Mouse (Mus musculus): Measurements from ENCODE around the gene Vmn2r21. TPM values are rescaled to one million over a fixed set of nuclear protein-coding genes. Genes with fewer than 3 reads are reported as not detected.
"Not testable (repeated sequence)": the region's sequence is repeated elsewhere in the genome, so short reads cannot be mapped to it uniquely, and the experiment has no call there.

Gene Vmn2r21
- not detected for total RNA-seq (2021)
- long read RNA-seq, experiment 1 = 0 reads
- long read RNA-seq, experiment 2 = 0 reads

- intact Hi-C loops (cut with DNase I) = not testable (repeated sequence)
These were observed at the start of gene Vmn2r21 for GRCm38 (mm10) chr6:123533306-123533705. Gene Vmn2r21 (minus strand): TSS chr6:123533406.

GRCm38 (mm10) chr6:123574698-123575097, 41.5 kb upstream of the Vmn2r21 start:
- intact Hi-C loops (cut with DNase I); DNase-seq (ENCODE audit: low spot score in 2 of 2): not testable (repeated sequence)

More at GRCm38 (mm10) chr6:123533306-123533705, at the start of gene Vmn2r21:
- DNase-seq (ENCODE audit: low spot score in 2 of 2) = not testable (repeated sequence)

- DNase-seq (ENCODE audit: low spot score in 2 of 2); intact Hi-C loops (cut with DNase I): not testable (repeated sequence)
These were observed 6.5 kb upstream of the Vmn2r21 start for GRCm38 (mm10) chr6:123539755-123540154.

GRCm38 (mm10) chr6:123522263-123523011, 10.8 kb downstream of the Vmn2r21 start:
- intact Hi-C loops (cut with DNase I); DNase-seq (ENCODE audit: low spot score in 2 of 2): not testable (repeated sequence)

GRCm38 (mm10) chr6:123473045-123473444, 60.2 kb downstream of the Vmn2r21 start:
- intact Hi-C loops (cut with DNase I); DNase-seq (ENCODE audit: low spot score in 2 of 2): not testable (repeated sequence)

GRCm38 (mm10) chr6:123472458-123472987, 60.7 kb downstream of the Vmn2r21 start:
- intact Hi-C loops (cut with DNase I); DNase-seq (ENCODE audit: low spot score in 2 of 2): not testable (repeated sequence)

- intact Hi-C loops (cut with DNase I); DNase-seq (ENCODE audit: low spot score in 2 of 2): not testable (repeated sequence)
These were observed 64.6 kb downstream of the Vmn2r21 start for GRCm38 (mm10) chr6:123468651-123469050.

Other genes starting within 250 kb of the Vmn2r21 start
- gene Clec4e, start 243.5 kb downstream of the Vmn2r21 start, total RNA-seq (2021) = not detected
- not detected for gene Vmn2r19, start 225.1 kb downstream of the Vmn2r21 start, total RNA-seq (2021)
- not detected for gene Vmn2r20, start 115.3 kb downstream of the Vmn2r21 start, total RNA-seq (2021)
- not detected for gene Vmn2r22, start 117.3 kb upstream of the Vmn2r21 start, total RNA-seq (2021)
- not detected for gene Vmn2r23, start 169.3 kb upstream of the Vmn2r21 start, total RNA-seq (2021)
- gene Vmn2r24, start 245.5 kb upstream of the Vmn2r21 start, total RNA-seq (2021) = not detected

All from left cerebral cortex, postnatal 14 days (tissue).